Mouse (Mus musculus) heart, postnatal 4 days (tissue): ENCODE measurements around the gene Zc2hc1b. TPM values are rescaled to one million over a fixed set of nuclear protein-coding genes. Genes with fewer than 3 reads are reported as not detected.

ENCODE experiments used
- DNase-seq: peaks from one replicate; pipeline ENCODE4 v3.0.0; 2021
- total RNA-seq, 2 experiments: library from RNA; stranded (reverse); gene quantifications; 2 replicates each; pipeline ENCODE4 v1.2.3; 2021

Gene Zc2hc1b
- total RNA-seq, 2 experiments from 2014 or later = not detected

DNA sequence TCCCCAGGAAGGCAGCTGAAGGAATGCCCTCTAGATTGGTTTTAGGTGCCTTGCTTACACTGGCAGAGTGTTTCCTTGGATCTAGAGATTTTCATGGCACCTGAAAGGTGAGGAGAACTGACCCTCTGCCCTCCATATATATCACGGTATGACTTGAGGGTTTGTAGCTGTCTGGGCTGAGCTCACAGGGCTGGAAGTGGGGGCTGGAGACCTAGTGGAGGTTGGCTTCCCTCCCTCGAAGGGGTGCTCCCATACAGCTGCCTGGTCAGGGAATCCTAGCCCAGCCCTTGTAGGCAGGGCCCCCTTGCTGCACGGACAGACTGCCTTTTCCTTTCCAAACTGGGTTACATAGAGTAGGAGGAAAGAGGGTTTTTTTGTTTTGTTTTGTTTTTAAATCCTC is 65.0 kb downstream of the Zc2hc1b start:
- DNase-seq = no peak

DNA sequence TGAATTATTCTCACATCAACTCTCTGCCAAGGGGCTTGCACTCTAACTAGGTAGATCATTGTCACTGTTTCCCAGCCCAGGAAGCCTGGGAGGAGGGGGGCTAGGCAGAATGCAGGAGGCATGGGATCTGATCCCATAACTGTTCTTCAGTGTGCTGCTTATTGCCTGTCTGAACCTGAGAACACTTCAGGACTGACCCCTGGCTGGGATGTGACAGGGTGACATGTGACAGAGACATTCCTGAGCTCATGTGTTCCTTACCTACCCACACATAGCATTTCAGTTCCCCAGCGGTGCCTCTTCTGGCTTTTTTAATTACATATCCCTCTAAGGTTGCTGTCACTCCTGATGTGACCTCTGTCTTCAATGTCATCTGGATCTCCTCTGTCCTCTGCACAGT is 68.0 kb downstream of the Zc2hc1b start:
- DNase-seq = no peak

DNA sequence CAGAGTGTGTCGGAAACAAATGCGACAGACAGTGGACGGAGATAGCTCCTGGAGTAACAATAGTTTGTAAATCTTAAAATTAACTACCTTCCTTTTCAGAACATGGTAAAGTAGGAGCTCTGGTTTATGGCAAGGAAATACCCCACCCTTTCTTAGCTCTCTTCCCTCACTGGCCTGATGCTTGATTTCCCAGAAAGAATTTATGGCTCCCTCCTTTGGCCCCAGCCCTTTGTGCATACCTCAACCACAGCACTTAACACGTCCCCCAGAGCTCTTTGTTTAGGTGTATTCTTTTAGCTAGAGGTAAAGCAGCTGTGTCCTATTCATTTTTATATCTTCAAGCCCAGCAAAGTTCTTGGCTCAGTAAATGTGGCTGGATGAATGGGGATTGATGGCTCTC is 69.0 kb downstream of the Zc2hc1b start:
- no peak for DNase-seq

DNA sequence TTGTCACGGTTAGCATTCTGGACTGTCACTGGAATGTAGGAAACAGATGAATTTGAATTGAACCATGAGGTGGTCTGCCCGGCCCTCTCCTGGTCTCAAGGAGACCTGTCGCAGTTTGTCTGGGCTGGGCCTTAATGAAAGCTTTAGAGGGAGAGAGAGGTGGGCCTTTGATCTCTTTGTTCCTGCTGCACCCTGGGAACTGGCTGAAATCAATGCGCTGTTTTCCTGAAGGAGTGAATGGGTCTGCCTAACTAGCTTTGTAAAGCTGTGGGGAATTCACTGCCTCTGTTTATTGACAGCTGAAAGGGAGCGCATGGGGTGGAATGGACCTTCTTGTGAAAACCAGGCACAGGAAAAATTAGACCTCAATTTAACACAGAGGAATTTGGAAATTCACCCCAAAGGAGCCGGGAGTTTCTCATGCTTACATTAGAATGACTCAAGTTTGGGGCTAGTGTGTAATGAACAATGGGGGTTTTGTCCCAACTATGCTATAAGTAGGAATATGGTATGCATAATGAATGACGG is 69.7 kb downstream of the Zc2hc1b start:
- no peak for DNase-seq

DNA sequence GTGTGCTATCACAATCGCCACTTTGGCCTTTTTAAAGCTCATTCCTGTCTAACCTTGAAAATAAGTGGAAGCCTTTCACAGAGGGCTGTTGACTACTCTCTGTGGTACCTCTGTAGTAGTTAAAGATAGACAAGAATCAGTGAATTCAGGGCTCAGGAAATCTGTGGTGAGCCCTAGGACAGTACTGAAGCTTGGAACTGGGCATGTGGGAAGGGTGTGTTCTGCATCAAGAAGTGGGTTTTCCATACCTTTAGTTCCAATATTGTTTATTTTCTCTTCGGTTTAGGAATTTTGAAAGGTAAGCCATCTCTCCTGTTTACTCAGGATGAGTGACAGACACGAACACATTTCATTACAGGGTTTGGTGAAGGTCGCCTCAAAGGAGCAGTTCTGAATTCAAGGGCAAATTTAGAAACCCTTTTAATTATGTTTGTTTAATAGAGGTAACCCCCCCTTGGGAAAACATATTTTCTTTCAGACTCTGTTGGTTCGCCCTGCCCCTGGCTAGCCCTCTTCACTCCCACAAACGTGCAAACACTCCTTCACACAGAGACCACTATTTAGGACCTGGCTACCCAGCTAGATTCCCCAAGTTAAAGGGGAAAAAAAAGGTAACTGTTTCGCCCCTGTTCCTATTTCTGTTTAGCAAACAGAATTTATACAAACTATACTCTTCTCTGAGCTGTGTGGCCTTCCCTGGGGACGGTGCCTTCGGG is 70.8 kb downstream of the Zc2hc1b start:
- no peak for DNase-seq

DNA sequence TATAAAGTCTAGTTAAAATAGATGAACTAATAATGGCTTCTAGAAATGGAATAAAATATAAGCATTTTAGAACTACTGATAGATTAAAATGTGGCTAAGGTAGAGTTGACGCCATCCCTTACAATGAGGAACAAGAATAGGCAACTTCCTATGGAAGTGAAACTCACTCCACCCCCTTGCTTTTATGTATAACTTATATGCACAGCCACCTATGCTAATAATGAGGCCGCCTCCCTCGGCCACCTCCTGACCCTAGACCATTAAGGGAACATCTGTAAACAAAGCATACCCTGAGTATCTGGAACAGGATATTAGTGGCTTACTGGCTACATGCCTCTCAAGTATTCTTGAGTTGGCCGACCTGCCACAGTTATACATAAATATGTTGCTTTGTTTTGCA is 74.0 kb downstream of the Zc2hc1b start:
- no peak for DNase-seq

DNA sequence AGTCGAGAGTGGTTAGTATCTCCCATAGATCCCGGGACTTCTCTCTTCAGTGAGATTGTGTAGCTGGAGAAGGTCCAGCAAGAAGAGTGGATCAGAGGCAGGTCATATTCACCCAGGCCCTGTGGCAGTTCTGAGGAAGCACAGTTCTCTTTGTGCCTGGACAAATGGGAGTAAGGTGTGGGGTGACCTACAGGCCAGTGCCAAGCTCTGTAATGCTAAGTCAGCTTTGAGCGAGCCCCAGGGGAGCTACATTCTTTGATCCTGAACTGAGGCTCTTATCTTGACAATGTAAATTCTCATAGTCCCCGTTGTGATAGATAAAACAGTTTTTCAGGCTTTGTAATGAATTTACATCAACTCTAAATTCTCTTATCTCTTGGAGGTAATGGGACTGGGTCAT is 75.5 kb downstream of the Zc2hc1b start:
- DNase-seq = no peak

DNA sequence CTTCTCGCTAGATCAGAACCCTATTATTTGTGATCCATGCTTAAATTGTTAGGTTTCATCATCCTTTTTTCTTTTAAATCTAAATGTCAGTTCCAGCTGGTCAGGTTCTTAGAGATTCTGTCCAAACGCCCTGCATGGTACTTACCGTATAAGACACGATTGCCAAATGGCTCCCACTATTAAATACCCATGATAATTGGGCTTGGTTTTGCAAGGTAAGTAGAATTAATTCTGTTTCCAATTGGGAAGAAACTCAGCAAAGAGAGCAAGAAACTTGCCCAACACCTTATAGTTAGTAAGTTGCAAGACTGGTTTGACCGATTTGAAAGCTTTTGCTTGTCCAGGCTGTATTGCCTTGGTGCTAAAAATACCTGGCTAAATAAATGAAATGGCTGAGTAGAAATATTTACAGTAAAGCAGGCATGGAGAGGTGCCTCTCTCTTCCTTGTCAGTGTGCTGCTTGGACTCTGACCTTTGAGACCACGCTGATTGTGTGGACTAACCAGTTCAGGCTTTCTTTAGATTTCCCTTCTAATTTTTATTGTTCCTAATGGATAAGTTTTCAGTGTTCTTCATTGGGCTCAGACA is 77.7 kb downstream of the Zc2hc1b start:
- DNase-seq = no peak

Other genes starting within 250 kb of the Zc2hc1b start
- 1 to 10 TPM; 2.3 to 3.4 TPM for gene Stx11, start 213.7 kb downstream of the Zc2hc1b start, total RNA-seq
- 1 to 10 TPM; 9.2 to 9.6 TPM for gene Sf3b5, start 172.7 kb downstream of the Zc2hc1b start, total RNA-seq
- gene Plagl1, start 117.5 kb downstream of the Zc2hc1b start, total RNA-seq = 100 to 1,000 TPM; 145 to 147 TPM
- gene Ltv1, start 15.1 kb upstream of the Zc2hc1b start, total RNA-seq = 10 to 100 TPM; 29.8 to 36.1 TPM